Mouse (Mus musculus): ENCODE data around the gene Rnf182. TPM values are rescaled to one million over a fixed set of nuclear protein-coding genes. Genes with fewer than 3 reads are reported as not detected.
A peak's percentile ranks its signal among the peaks of the same experiment; 100 is the strongest.

Gene Rnf182
- polyA plus RNA-seq, 1 experiment from 2014 or later: 30.5 TPM

DNA sequence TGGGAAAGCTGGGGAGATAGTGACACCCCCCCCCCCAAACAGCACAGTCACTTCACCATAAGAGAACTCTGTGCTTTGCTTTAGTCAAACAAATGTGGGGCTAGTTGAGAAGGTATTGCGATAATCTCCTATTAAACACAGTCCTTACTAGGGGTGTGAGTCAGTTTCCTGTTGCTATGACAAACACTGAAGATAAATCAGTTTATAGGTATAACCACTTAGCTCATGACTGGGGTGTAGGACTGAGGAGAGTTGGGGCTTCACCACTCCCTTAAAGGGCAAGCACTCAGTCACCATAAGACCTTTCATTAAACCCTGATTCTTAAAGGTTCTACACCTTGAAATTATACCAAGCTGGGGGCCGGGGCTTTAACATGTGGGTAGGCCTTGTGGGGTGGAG, 13.1 kb upstream of the Rnf182 start:
- Histone ChIP-seq H3K9me3 (ENCODE audit: control insufficient read depth, low read length) (no peaks in the 10 kb centered on the region), H3K36me3 (ENCODE audit: control insufficient read depth, insufficient read depth, low read length) (no peaks in the 10 kb centered on the region), H3K27me3 (replicated peaks; ENCODE audit: control insufficient read depth, insufficient read depth, low read length) (no peaks in the 10 kb centered on the region), H3K4me1 (ENCODE audit: control insufficient read depth, insufficient read depth, low read depth, low read length) (peaks cover 2% of the 10 kb centered on the region), H3K9ac (ENCODE audit: low read depth, low read length) (no peak overlapping the region), H3K4me3 (ENCODE audit: low read length) (no peak overlapping the region), H3K27ac (ENCODE audit: low read depth, low read length) (no peak overlapping the region), H3K4me2 (ENCODE audit: low read length) (no peak overlapping the region)
- ATAC-seq: no peak
- WGBS: 99% methylated on average over 2 of the region's 2 CpGs

DNA sequence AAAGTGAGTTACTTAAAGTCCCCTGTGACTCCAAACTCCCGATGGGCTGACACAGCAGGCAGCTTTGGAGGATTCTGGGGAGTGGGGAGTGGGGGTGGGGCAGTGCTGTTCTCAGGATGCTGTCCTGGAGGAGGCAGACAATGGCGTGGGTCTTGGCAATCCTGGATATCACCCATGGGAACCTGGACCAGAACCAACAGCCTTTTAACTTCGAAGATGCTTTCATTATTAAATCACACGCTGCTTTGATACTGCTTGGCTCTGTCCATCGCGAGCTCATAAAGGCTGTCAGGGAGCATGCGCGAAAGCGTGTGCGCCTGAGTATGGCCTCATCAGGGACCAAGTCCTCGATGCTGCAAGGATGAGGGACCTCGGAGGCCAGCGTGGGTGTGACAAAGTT, 12.5 kb upstream of the Rnf182 start:
- Histone ChIP-seq H3K4me3 (ENCODE audit: low read length) (no peak overlapping the region), H3K27me3 (replicated peaks; ENCODE audit: control insufficient read depth, insufficient read depth, low read length) (no peaks in the 10 kb centered on the region), H3K27ac (ENCODE audit: low read depth, low read length) (no peak overlapping the region), H3K4me2 (ENCODE audit: low read length) (peak overlapping the region; percentile 37), H3K9ac (ENCODE audit: low read depth, low read length) (peak overlapping the region; percentile 17; the same call in 1 of the 2 replicates), H3K9me3 (ENCODE audit: control insufficient read depth, low read length) (no peaks in the 10 kb centered on the region), H3K36me3 (ENCODE audit: control insufficient read depth, insufficient read depth, low read length) (no peaks in the 10 kb centered on the region), H3K4me1 (ENCODE audit: control insufficient read depth, insufficient read depth, low read depth, low read length) (peaks cover 2% of the 10 kb centered on the region)
- WGBS: 52% methylated on average over 13 of the region's 13 CpGs
- peak; percentile 60 for ATAC-seq

DNA sequence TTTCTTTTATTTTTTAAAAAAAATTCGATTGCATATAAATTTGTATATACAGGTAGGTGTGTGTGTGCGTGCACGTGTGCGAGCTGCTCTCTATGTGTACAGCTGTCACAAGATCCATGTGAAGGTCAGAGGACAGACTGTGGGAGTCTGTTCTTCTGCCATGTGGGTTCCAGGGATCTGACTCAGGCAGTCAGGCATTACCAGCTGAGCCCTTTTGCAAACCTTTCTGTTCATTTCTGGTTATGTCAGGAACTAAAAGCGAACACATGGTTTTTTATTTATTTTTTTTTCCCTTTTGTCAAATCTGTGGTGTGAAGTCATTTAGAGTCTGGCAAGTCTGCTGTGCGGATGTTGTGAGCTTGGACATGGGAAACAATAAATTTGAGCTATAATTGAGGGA, 6.7 kb upstream of the Rnf182 start:
- no peak overlapping the region for H3K4me3 ChIP-seq (ENCODE audit: low read length)
- H3K9ac ChIP-seq (ENCODE audit: low read depth, low read length): no peak overlapping the region
- H3K27me3 ChIP-seq (replicated peaks; ENCODE audit: control insufficient read depth, insufficient read depth, low read length): no peaks in the 10 kb centered on the region
- H3K27ac ChIP-seq (ENCODE audit: low read depth, low read length): no peak overlapping the region
- WGBS: 65% methylated on average over 6 of the region's 6 CpGs
- H3K4me2 ChIP-seq (ENCODE audit: low read length): no peak overlapping the region
- H3K36me3 ChIP-seq (ENCODE audit: control insufficient read depth, insufficient read depth, low read length): no peaks in the 10 kb centered on the region
- H3K9me3 ChIP-seq (ENCODE audit: control insufficient read depth, low read length): no peaks in the 10 kb centered on the region
- no peaks in the 10 kb centered on the region for H3K4me1 ChIP-seq (ENCODE audit: control insufficient read depth, insufficient read depth, low read depth, low read length)
- no peak for ATAC-seq

DNA sequence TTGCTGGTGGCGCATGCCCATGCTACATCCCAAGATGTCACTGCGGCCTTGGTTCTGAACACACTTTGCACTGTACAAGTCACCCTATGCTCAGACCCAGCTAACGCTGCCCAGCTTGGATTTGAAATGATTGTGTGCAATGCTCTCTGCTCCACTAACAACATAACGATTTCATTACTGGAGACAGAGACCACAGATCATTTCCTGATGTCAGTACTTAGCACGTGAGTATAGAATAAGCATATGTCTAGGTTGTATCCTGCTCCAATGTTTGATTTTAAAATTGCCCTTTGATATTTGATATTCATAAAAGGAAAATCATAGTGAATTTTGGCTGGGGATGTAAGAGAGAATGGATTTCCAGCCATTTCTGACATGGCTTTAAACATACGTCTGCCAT, 3.5 kb upstream of the Rnf182 start:
- H3K27ac ChIP-seq (ENCODE audit: low read depth, low read length): no peak overlapping the region
- H3K9ac ChIP-seq (ENCODE audit: low read depth, low read length): no peak overlapping the region
- no peak for ATAC-seq
- H3K4me3 ChIP-seq (ENCODE audit: low read length): no peak overlapping the region
- H3K36me3 ChIP-seq (ENCODE audit: control insufficient read depth, insufficient read depth, low read length): no peaks in the 10 kb centered on the region
- peaks cover 8% of the 10 kb centered on the region for H3K4me1 ChIP-seq (ENCODE audit: control insufficient read depth, insufficient read depth, low read depth, low read length)
- H3K9me3 ChIP-seq (ENCODE audit: control insufficient read depth, low read length): no peaks in the 10 kb centered on the region
- no peaks in the 10 kb centered on the region for H3K27me3 ChIP-seq (replicated peaks; ENCODE audit: control insufficient read depth, insufficient read depth, low read length)
- no peak overlapping the region for H3K4me2 ChIP-seq (ENCODE audit: low read length)
- WGBS: 87% methylated on average over 6 of the region's 6 CpGs

DNA sequence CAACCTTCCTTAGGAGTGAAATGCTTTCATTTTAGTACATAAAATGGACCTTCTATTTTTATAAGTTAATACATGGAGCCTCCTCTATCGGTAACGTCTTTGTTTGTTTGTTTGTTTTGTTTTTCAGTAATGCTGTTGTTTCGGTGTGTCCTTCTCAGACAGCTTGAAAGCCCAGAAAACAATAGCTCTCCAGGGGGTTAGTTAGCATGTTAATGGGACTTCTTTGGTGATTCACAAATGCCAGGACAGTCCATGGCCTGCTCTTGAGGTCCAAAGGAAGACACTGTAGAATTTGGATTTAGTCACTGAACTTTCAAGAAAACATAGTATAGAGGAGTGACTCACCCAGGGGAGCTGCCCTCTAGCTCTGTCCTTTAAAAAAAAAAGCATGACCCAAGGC, 843 bp upstream of the Rnf182 start:
- no peaks in the 10 kb centered on the region for H3K36me3 ChIP-seq (ENCODE audit: control insufficient read depth, insufficient read depth, low read length)
- H3K9ac ChIP-seq (ENCODE audit: low read depth, low read length): no peak overlapping the region
- H3K4me1 ChIP-seq (ENCODE audit: control insufficient read depth, insufficient read depth, low read depth, low read length): peaks cover 18% of the 10 kb centered on the region
- H3K4me3 ChIP-seq (ENCODE audit: low read length): no peak overlapping the region
- H3K4me2 ChIP-seq (ENCODE audit: low read length): no peak overlapping the region; the same call in 1 of the 2 replicates
- no peaks in the 10 kb centered on the region for H3K27me3 ChIP-seq (replicated peaks; ENCODE audit: control insufficient read depth, insufficient read depth, low read length)
- 38% methylated on average over 3 of the region's 3 CpGs for WGBS
- ATAC-seq: no peak
- no peak overlapping the region for H3K27ac ChIP-seq (ENCODE audit: low read depth, low read length)
- H3K9me3 ChIP-seq (ENCODE audit: control insufficient read depth, low read length): no peaks in the 10 kb centered on the region

DNA sequence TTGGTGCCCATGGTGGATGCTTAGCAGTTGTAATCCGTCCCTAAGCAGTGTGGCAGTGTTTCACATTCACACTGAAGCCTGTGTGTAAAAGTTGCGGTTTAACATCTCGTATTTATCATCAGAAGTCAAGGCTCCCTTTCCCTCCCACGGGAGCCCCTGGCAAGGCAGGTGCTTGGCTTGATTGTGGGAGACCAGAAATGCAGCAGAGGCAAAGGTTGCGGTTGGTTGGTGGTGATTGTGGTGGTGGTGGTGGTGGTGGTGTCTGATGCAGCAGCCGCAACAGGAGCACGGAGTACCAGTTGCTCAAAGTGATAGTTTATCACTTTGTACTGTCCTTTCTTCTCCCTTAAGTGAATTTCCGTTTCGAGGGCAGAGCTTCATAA, 325 bp upstream of the Rnf182 start:
- WGBS: 15% methylated on average over 9 of the region's 9 CpGs
- 0 out of 2 replicates have a peak overlapping the region, but pooled peaks have one; percentile 6 for H3K9ac ChIP-seq (ENCODE audit: low read depth, low read length)
- H3K4me1 ChIP-seq (ENCODE audit: control insufficient read depth, insufficient read depth, low read depth, low read length): peaks cover 18% of the 10 kb centered on the region
- peak overlapping the region; percentile 95 for H3K4me3 ChIP-seq (ENCODE audit: low read length)
- H3K9me3 ChIP-seq (ENCODE audit: control insufficient read depth, low read length): no peaks in the 10 kb centered on the region
- no peaks in the 10 kb centered on the region for H3K27me3 ChIP-seq (replicated peaks; ENCODE audit: control insufficient read depth, insufficient read depth, low read length)
- no peaks in the 10 kb centered on the region for H3K36me3 ChIP-seq (ENCODE audit: control insufficient read depth, insufficient read depth, low read length)
- ATAC-seq: peak; percentile 40
- peak overlapping the region; percentile 82 for H3K27ac ChIP-seq (ENCODE audit: low read depth, low read length)
- H3K4me2 ChIP-seq (ENCODE audit: low read length): peak overlapping the region; percentile 84

DNA sequence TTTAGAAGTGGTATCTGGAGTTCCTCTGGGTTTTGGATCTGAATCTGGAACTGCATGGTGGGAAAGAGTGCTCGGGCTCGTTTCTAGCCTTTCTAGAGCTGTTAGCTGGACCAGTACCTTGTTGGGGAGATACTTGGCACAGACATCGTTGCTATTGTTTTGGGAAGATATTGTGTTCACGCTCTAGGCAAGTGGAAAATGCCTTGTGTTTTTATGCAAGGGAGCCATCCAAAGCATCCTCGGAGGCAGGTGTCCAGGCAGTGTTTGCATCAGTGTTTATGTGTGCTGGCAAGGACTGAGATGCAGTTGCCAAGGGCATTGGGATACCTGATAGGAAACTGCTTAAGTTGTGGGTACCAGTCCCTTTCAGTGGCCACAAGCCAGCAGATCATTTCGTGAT, 1.0 kb downstream of the Rnf182 start:
- Histone ChIP-seq H3K27me3 (replicated peaks; ENCODE audit: control insufficient read depth, insufficient read depth, low read length) (no peaks in the 10 kb centered on the region), H3K4me3 (ENCODE audit: low read length) (peak overlapping the region; percentile 95), H3K36me3 (ENCODE audit: control insufficient read depth, insufficient read depth, low read length) (no peaks in the 10 kb centered on the region), H3K27ac (ENCODE audit: low read depth, low read length) (peak overlapping the region; percentile 34; the same call in 1 of the 2 replicates), H3K4me2 (ENCODE audit: low read length) (peak overlapping the region; percentile 84), H3K4me1 (ENCODE audit: control insufficient read depth, insufficient read depth, low read depth, low read length) (peaks cover 18% of the 10 kb centered on the region), H3K9ac (ENCODE audit: low read depth, low read length) (peak overlapping the region; percentile 57), H3K9me3 (ENCODE audit: control insufficient read depth, low read length) (no peaks in the 10 kb centered on the region)
- ATAC-seq: no peak
- WGBS: 12% methylated on average over 6 of the region's 6 CpGs

DNA sequence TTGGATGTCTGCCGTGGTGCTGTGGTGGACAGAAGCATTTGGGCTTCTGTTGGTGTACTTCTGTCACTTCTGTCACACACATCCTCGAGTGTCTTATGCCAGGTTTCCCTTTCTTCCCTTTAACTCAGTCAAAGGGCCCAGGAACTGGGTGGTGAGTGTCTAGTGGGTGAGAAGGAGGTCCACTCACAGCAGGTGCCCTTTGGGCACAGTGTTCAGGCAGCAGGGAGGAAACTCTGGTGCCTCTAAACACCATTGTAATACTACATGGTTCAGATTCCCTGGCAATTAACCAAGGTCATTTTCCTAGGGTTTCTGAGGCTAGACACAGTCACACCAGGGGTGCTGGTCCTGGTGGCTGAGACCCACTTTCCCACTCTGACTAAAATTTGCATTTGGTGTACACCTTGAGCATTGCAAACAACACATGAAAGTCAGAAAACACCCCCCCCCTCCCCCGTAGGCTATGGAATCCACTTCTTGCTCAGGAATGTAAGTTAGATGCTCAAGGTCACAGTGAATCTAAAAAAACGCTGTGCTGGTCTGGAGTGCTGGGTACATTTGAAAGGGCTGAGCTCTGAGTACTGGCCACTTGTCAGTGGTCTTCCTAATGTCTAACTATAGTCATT, 4.2 kb downstream of the Rnf182 start:
- Histone ChIP-seq H3K9me3 (ENCODE audit: control insufficient read depth, low read length) (no peaks in the 10 kb centered on the region), H3K9ac (ENCODE audit: low read depth, low read length) (no peak overlapping the region), H3K4me3 (ENCODE audit: low read length) (no peak overlapping the region), H3K36me3 (ENCODE audit: control insufficient read depth, insufficient read depth, low read length) (no peaks in the 10 kb centered on the region), H3K4me1 (ENCODE audit: control insufficient read depth, insufficient read depth, low read depth, low read length) (peaks cover 18% of the 10 kb centered on the region), H3K4me2 (ENCODE audit: low read length) (no peak overlapping the region), H3K27me3 (replicated peaks; ENCODE audit: control insufficient read depth, insufficient read depth, low read length) (no peaks in the 10 kb centered on the region), H3K27ac (ENCODE audit: low read depth, low read length) (no peak overlapping the region)
- WGBS: 64% methylated on average over 4 of the region's 4 CpGs
- no peak for ATAC-seq

DNA sequence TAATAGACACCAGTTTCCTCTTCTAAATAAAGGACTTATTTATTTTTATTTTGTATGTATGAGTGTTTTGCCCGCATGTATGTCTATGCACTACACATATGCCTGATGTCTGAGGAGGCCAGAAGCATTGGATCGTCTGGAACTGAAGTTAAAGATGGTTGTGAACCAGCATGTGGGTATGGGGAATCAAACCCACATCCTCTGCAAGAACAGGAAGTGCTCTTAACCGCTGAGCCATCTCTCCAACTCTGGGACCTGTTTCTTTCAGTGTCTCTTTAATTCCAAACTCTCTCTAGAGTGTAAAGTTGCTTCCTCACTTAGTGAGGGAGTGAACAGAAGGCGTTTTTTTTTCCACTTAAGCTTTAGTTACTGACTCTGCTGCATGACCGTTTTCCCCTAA, 12.4 kb downstream of the Rnf182 start:
- no peaks in the 10 kb centered on the region for H3K9me3 ChIP-seq (ENCODE audit: control insufficient read depth, low read length)
- H3K36me3 ChIP-seq (ENCODE audit: control insufficient read depth, insufficient read depth, low read length): no peaks in the 10 kb centered on the region
- no peaks in the 10 kb centered on the region for H3K4me1 ChIP-seq (ENCODE audit: control insufficient read depth, insufficient read depth, low read depth, low read length)
- no peak overlapping the region for H3K27ac ChIP-seq (ENCODE audit: low read depth, low read length)
- no peak for ATAC-seq
- H3K4me2 ChIP-seq (ENCODE audit: low read length): no peak overlapping the region
- no peak overlapping the region for H3K4me3 ChIP-seq (ENCODE audit: low read length)
- no peaks in the 10 kb centered on the region for H3K27me3 ChIP-seq (replicated peaks; ENCODE audit: control insufficient read depth, insufficient read depth, low read length)
- no peak overlapping the region for H3K9ac ChIP-seq (ENCODE audit: low read depth, low read length)
- 80% methylated on average over 5 of the region's 5 CpGs for WGBS

DNA sequence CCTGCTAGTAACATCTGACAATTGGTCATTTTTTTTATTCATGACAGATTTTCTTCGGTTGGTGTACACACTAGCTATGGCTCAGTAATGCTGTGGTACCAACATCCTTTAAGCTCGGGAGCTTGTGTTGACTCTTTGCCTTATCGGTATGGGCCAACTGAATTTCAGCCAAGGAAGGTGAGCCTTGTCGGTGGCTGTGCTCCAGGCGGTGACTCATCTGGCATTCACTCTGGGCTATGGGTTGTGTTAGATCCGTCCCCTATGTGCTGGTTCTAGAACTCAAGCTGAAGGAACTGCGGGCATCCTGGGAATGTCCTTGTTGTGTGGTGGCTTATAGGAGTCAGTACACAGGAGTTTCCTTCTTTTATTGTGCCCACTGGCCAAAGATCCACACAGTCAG, 14.3 kb downstream of the Rnf182 start:
- Histone ChIP-seq H3K27ac (ENCODE audit: low read depth, low read length) (no peak overlapping the region), H3K27me3 (replicated peaks; ENCODE audit: control insufficient read depth, insufficient read depth, low read length) (no peaks in the 10 kb centered on the region), H3K36me3 (ENCODE audit: control insufficient read depth, insufficient read depth, low read length) (no peaks in the 10 kb centered on the region), H3K9me3 (ENCODE audit: control insufficient read depth, low read length) (no peaks in the 10 kb centered on the region), H3K4me2 (ENCODE audit: low read length) (no peak overlapping the region), H3K4me1 (ENCODE audit: control insufficient read depth, insufficient read depth, low read depth, low read length) (no peaks in the 10 kb centered on the region), H3K4me3 (ENCODE audit: low read length) (no peak overlapping the region), H3K9ac (ENCODE audit: low read depth, low read length) (no peak overlapping the region)
- 85% methylated on average over 7 of the region's 7 CpGs for WGBS
- ATAC-seq: no peak

All from hindbrain, embryonic 16.5 days (tissue).